Mouse (Mus musculus) bone marrow, adult 2 months (tissue): ENCODE results near the gene Zbtb43.

Experiments used
- CTCF ChIP-seq: fragments of 200-500 bp; IDR thresholded peaks from 2 replicates; pipeline ENCODE4 v1.5.1; 2011; ENCODE audit warnings: low read length, control low read depth; ENCODE audit not compliant: control insufficient read depth, insufficient read depth
- POLR2A ChIP-seq: fragments of 200-500 bp; IDR thresholded peaks from 2 replicates; pipeline ENCODE4 v1.6.1; 2011; ENCODE audit warnings: low read depth, mild to moderate bottlenecking, control low read depth, low read length, borderline replicate concordance; ENCODE audit not compliant: control insufficient read depth

DNA sequence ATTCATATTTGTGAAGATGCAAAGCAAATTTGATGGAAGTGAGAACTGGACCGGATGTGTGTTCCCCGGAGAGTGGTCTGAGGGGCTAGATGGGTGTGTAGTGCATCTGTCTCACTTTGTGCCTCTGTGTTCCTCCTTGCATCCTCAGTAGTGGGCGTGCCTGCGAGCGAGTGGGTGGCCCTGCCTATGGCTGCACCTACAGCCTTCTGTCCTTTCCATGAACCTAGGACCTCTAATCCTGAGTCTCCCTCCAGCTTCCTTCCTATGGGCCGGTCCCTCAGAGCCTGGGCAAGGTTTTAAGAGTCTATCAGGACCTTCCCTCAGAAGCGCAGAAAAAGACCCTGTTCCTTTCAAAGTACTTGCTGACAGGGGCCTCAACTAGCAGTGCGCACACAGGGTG is 47.1 kb upstream of the Zbtb43 start:
- TF ChIP-seq CTCF (no peak), POLR2A (no peak)
